Mouse (Mus musculus) E14TG2a.4 (cell line): ENCODE measurements around the gene Gm21970.

Experiments
- H3K27me3 ChIP-seq: 2 replicates; pipeline ENCODE4 v1.6.1; 2014; ENCODE audit warnings: low read length, control low read depth; ENCODE audit not compliant: insufficient read depth
- H3K36me3 ChIP-seq: 2 replicates; pipeline ENCODE4 v1.6.1; 2014; ENCODE audit warnings: low read length, control low read depth; ENCODE audit not compliant: insufficient read depth
- H3K4me1 ChIP-seq: replicated peaks from 2 replicates; pipeline ENCODE4 v1.6.1; 2014; ENCODE audit warnings: low read depth, low read length, control low read depth
- H3K4me3 ChIP-seq: replicated peaks from 2 replicates; pipeline ENCODE4 v1.5.1; 2014; ENCODE audit warnings: mild to moderate bottlenecking, low read length
- H3K9me3 ChIP-seq: 2 replicates; pipeline ENCODE4 v1.6.1; 2014; ENCODE audit warnings: low read length, control low read depth
- CTCF ChIP-seq: conservative IDR thresholded peaks from 2 replicates; pipeline ENCODE4 v1.5.1; 2014; ENCODE audit warnings: low read length
- NANOG ChIP-seq: IDR thresholded peaks from 2 replicates; pipeline ENCODE4 v1.6.1; 2014; ENCODE audit warnings: borderline replicate concordance, low read length, mixed read lengths
- POU5F1 ChIP-seq: IDR thresholded peaks from 2 replicates; pipeline ENCODE4 v1.6.1; 2014; ENCODE audit warnings: low read length, borderline replicate concordance

Gm21970 gene

GRCm38 (mm10) chr16:91464594-91465504 is 73.3 kb downstream of the Gm21970 start:
- TF ChIP-seq CTCF: no peak
- TF ChIP-seq POU5F1: no peak
- TF ChIP-seq NANOG: no peak
- peaks cover 18% of the 10 kb centered on the region for H3K4me1 ChIP-seq
- H3K9me3 ChIP-seq: peaks cover 16% of the 10 kb centered on the region
- no peaks in the 10 kb centered on the region for H3K27me3 ChIP-seq
- H3K36me3 ChIP-seq: no peaks in the 10 kb centered on the region
- H3K4me3 ChIP-seq: peak overlapping the region; percentile 88

DNA sequence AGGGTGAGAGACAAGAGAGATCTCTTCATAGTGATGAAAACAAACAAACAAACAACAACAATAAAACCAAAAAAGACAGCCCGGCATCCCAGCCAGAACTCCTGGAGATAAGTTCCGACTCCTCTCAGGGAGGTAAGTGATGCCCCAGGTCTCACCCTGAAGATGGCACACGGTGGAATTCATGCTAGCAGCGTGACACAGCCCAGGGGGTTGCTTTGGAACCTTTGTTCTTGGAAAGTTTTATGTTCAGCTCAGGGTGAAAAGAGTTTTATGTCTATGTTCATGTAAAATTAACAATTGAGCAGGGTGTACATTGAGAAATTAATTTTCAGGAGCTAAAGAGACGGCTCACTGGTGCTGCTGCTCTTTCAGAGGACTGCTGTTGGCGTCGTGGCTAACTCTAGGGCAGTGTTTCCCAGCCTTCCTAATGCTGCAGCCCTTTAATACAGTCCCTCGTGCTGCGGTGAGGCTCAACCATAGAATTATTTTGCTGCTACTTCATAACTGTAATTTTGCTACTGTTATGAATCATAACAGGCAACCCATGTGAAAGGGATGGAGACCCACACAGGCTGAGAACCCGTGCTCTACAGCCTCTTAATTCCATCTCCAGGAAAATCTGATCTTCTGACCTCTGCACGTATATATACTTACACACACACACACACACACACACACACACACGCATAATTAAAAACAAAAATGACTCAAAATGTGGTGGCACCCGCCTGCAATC is 74.2 kb downstream of the Gm21970 start:
- no peak for TF ChIP-seq CTCF
- Histone ChIP-seq H3K27me3 (no peaks in the 10 kb centered on the region), H3K4me1 (peaks cover 18% of the 10 kb centered on the region), H3K9me3 (peaks cover 16% of the 10 kb centered on the region), H3K4me3 (peak overlapping the region; percentile 88), H3K36me3 (no peaks in the 10 kb centered on the region)

- Histone ChIP-seq H3K9me3 (peaks cover 16% of the 10 kb centered on the region), H3K36me3 (no peaks in the 10 kb centered on the region), H3K4me1 (peaks cover 18% of the 10 kb centered on the region), H3K4me3 (no peak overlapping the region), H3K27me3 (no peaks in the 10 kb centered on the region)
- TF ChIP-seq CTCF: no peak
- no peak for TF ChIP-seq NANOG
- TF ChIP-seq POU5F1: no peak
These were observed 75.0 kb downstream of the Gm21970 start for GRCm38 (mm10) chr16:91466566-91466965.
